Mouse (Mus musculus) liver, postnatal 0 days (tissue): ENCODE data around the gene Prdm5.

ENCODE experiments used
- CTCF ChIP-seq: sonication (generic); IDR thresholded peaks from 2 replicates; pipeline ENCODE4 v1.5.1; 2016; ENCODE audit warnings: antibody characterized with exemption, low read depth
- EP300 ChIP-seq: IDR thresholded peaks from 2 replicates; pipeline ENCODE4 v1.6.1; 2016; ENCODE audit warnings: antibody characterized with exemption, low read depth, mild to moderate bottlenecking

- TF ChIP-seq CTCF, result no peak
- no peak for TF ChIP-seq EP300
These were observed 52.7 kb downstream of the Prdm5 start for GRCm38 (mm10) chr6:65831443-65831842.
